ENCODE assay signal across 12 mouse cellular contexts in genomic region chr2:150648300-150648895, GRCm38 (mm10). TPM values are rescaled to one million over a fixed set of nuclear protein-coding genes. Genes with fewer than 3 reads are reported as not detected.
DNase-seq lines count a peak whose midpoint lies in the region; ATAC-seq and TF ChIP-seq lines count a peak whose summit lies in the region.
"Had no signal": no experiment of that assay in that cellular context is flagged by ENCODE, and none has a peak within 500 bp of the region (broad histone marks: within the 10 kb centered on the region; RNA-seq: fewer than 3 reads in every experiment).

No protein-coding gene starts in this region.

- H3K4me3 ChIP-seq in layer of hippocampus, adult 2 months = no peak overlapping the region
- no peak overlapping the region for H3K4me3 ChIP-seq in forebrain, embryonic 12.5 days (replicated peaks)
- H3K4me3 ChIP-seq in neural tube, embryonic 14.5 days (ENCODE audit: low read depth, low read length) = no peak overlapping the region
- H3K4me3 ChIP-seq: embryonic facial prominence, embryonic 10.5 days had no signal

- no peaks in the 10 kb centered on the region for H3K9me3 ChIP-seq in forebrain, embryonic 12.5 days
- H3K9me3 ChIP-seq in neural tube, embryonic 14.5 days (ENCODE audit: control insufficient read depth, low read length) = no peaks in the 10 kb centered on the region

- H3K4me2 ChIP-seq in forebrain, embryonic 12.5 days = no peak overlapping the region
- no peak overlapping the region for H3K4me2 ChIP-seq in neural tube, embryonic 14.5 days (ENCODE audit: low read depth, low read length)

- no peak overlapping the region for H3K9ac ChIP-seq in forebrain, embryonic 12.5 days
- no peak overlapping the region for H3K9ac ChIP-seq in neural tube, embryonic 14.5 days (replicated peaks; ENCODE audit: low read depth, low read length)

- 63% methylated on average over 13 of the region's 13 CpGs for WGBS in forebrain, embryonic 12.5 days
- 57% methylated on average over 13 of the region's 13 CpGs for WGBS in neural tube, embryonic 14.5 days

- H3K27ac ChIP-seq in layer of hippocampus, adult 2 months = peak overlapping the region; percentile 89
- 0 out of 2 replicates have a peak overlapping the region, but pooled peaks have one; percentile 42 for H3K27ac ChIP-seq in forebrain, embryonic 12.5 days
- H3K27ac ChIP-seq in neural tube, embryonic 14.5 days (ENCODE audit: low read depth, low read length) = 0 out of 2 replicates have a peak overlapping the region, but pooled peaks have one; percentile 22
- H3K27ac ChIP-seq: embryonic facial prominence, embryonic 10.5 days; kidney, postnatal 0 days had no signal

- no peaks in the 10 kb centered on the region for H3K36me3 ChIP-seq in forebrain, embryonic 12.5 days (replicated peaks)
- no peaks in the 10 kb centered on the region for H3K36me3 ChIP-seq in neural tube, embryonic 14.5 days (ENCODE audit: control insufficient read depth, insufficient read depth, low read length)
- H3K36me3 ChIP-seq: embryonic facial prominence, embryonic 10.5 days had no signal

- no peaks in the 10 kb centered on the region for H3K27me3 ChIP-seq in forebrain, embryonic 12.5 days
- H3K27me3 ChIP-seq in neural tube, embryonic 14.5 days (ENCODE audit: control insufficient read depth, insufficient read depth, low read length) = no peaks in the 10 kb centered on the region

- no peak for ATAC-seq in forebrain, embryonic 12.5 days (ENCODE audit: low FRiP score)
- no peak for ATAC-seq in neural tube, embryonic 14.5 days (ENCODE audit: low read depth)

- no peak for TF ChIP-seq CTCF in layer of hippocampus, adult 2 months (conservative IDR thresholded peaks at IDR 0.05)

- peaks cover 68% of the 10 kb centered on the region for H3K4me1 ChIP-seq in forebrain, embryonic 12.5 days
- peaks cover 10% of the 10 kb centered on the region; the same call in 1 of the 2 replicates for H3K4me1 ChIP-seq in neural tube, embryonic 14.5 days (ENCODE audit: control insufficient read depth, insufficient read depth, low read length)

- DNase-seq in adrenal gland, postnatal 14 days = peak; percentile 50
- no peak for DNase-seq in adrenal gland, adult (ENCODE audit: inconsistent age in 2 of 2, low spot score in 1 of 2)
- no peak for DNase-seq in layer of hippocampus, adult 2 months (ENCODE audit: low spot score in 2 of 2)
- DNase-seq in layer of hippocampus, adult 8-10 months (ENCODE audit: low spot score in 2 of 2) = no peak
- DNase-seq in urinary bladder, adult 18-20 months (ENCODE audit: low spot score in 2 of 2) = no peak
- DNase-seq in frontal cortex, postnatal 10 days (ENCODE audit: low spot score in 2 of 2) = no peak

RNA-seq across cellular contexts. Expression of gene Acss1, which starts 19.9 kb away (rescaled TPM):
- 75.7 and 93.0 TPM in 2 replicates for total RNA-seq in adrenal gland, postnatal 14 days (2021)
- 10 to 100 TPM; 26.4 to 26.8 TPM for total RNA-seq in layer of hippocampus, adult 2 months (2021)
- total RNA-seq in layer of hippocampus, adult 8-10 months (2022) = 10 to 100 TPM; 26.4 to 33.7 (median 28.2) TPM
- 43.4 and 54.8 TPM in 2 replicates for polyA plus RNA-seq in forebrain, embryonic 12.5 days (2016; fragmentation: Nextera tagmentation; extraction: Ambion mirVana)
- 13.0 and 15.4 TPM in 2 replicates for polyA plus RNA-seq in neural tube, embryonic 14.5 days (2014; fragmentation: Nextera tagmentation; extraction: Ambion mirVana)

RNA-seq across cellular contexts. Expression of gene Apmap, which starts 40.0 kb away (rescaled TPM):
- 161 and 180 TPM in 2 replicates for total RNA-seq in adrenal gland, postnatal 14 days (2021)
- 10 to 100 TPM; 56.7 to 57.2 TPM for total RNA-seq in layer of hippocampus, adult 2 months (2021)
- total RNA-seq in layer of hippocampus, adult 8-10 months (2022) = 10 to 100 TPM; 56.6 to 61.9 (median 58.1) TPM
- 35.7 and 36.4 TPM in 2 replicates for polyA plus RNA-seq in forebrain, embryonic 12.5 days (2016; fragmentation: Nextera tagmentation; extraction: Ambion mirVana)
- polyA plus RNA-seq in neural tube, embryonic 14.5 days (2014; fragmentation: Nextera tagmentation; extraction: Ambion mirVana) = 48.3 and 48.4 TPM in 2 replicates

RNA-seq across cellular contexts. Expression of gene Vsx1, which starts 40.8 kb away (rescaled TPM):
- not detected in 2 replicates for total RNA-seq in adrenal gland, postnatal 14 days (2021)
- total RNA-seq in layer of hippocampus, adult 2 months (2021) = under 1 TPM in 1 of 2 experiments, not detected in 1; 0.12 TPM
- not detected for total RNA-seq in layer of hippocampus, adult 8-10 months (2022)
- polyA plus RNA-seq in forebrain, embryonic 12.5 days (2016; fragmentation: Nextera tagmentation; extraction: Ambion mirVana) = 0.06 and 0.11 TPM in 2 replicates
- 0.06 and 0.07 TPM in 2 replicates for polyA plus RNA-seq in neural tube, embryonic 14.5 days (2014; fragmentation: Nextera tagmentation; extraction: Ambion mirVana)
- total RNA-seq: gastrocnemius, adult 8-10 months had no signal
- polyA plus RNA-seq: kidney, postnatal 0 days; lung, embryonic 16.5 days had no signal

Comparison
In these comparisons a context has a peak if more than half of its experiments do, and no peak if none do; other contexts are left out.
1. H3K27ac ChIP-seq: peak in every context shown above with its lines; median percentile 89 in layer of hippocampus, adult 2 months; 42 in forebrain, embryonic 12.5 days; 22 in neural tube, embryonic 14.5 days.